Mouse (Mus musculus): ENCODE data around the gene Trank1. TPM values are rescaled to one million over a fixed set of nuclear protein-coding genes. Genes with fewer than 3 reads are reported as not detected.

Trank1 gene
- polyA plus RNA-seq, 1 experiment from 2014 or later: 12.6 TPM

DNA sequence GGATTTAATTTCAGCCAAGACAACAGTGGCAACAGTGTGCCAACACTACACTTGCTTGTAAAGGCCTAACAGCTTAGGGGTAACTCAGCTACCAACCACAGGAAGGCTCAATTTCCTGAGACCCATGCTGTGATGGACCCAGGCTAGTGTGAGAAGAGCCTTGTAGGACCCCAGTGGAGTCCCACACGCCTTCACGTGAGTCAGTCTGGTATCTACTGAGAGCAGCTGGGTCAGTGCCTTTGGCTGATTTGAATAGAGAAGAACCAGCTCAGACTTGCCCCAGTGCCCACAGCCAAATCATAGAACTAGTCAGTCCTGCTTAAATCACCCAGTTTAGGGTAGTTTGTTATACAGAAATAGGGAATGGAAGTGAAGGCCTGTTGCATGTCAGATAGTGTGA, 86.5 kb downstream of the Trank1 start:
- no peak for ATAC-seq (ENCODE audit: low FRiP score)
- H3K9me3 ChIP-seq (ENCODE audit: control insufficient read depth, low read length): no peaks in the 10 kb centered on the region
- no peaks in the 10 kb centered on the region for H3K4me1 ChIP-seq (replicated peaks; ENCODE audit: control insufficient read depth, insufficient read depth, low read length)
- H3K27ac ChIP-seq: no peak overlapping the region
- 88% methylated on average over 2 of the region's 2 CpGs for WGBS
- H3K4me2 ChIP-seq (replicated peaks): no peak overlapping the region
- H3K4me3 ChIP-seq (replicated peaks; ENCODE audit: low read length): no peak overlapping the region
- DNase-seq (ENCODE audit: low spot score): no peak
- H3K9ac ChIP-seq: no peak overlapping the region
- no peaks in the 10 kb centered on the region for H3K36me3 ChIP-seq (replicated peaks; ENCODE audit: control insufficient read depth, insufficient read depth)
- H3K27me3 ChIP-seq (ENCODE audit: control insufficient read depth, insufficient read depth, low read length): no peaks in the 10 kb centered on the region

DNA sequence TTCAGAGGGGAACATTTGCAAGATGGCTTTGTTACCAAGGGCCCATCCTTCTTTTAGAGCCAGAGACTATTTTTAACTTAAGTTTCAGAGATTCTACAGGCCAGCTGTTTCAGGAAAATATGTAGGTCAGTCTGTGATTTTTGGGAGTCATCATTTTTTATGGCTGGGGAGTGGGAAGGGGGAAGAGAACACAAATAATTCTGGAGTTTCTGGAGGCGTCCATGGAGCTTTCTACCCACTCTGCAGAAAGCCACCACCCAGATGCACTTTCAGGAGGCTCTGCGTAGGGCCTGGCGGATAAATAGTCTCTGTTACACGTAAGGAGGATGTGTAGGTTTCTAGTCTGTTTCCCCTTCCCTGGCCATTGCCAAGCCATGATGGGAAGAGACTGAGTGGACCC, 88.5 kb downstream of the Trank1 start:
- no peaks in the 10 kb centered on the region for H3K27me3 ChIP-seq (ENCODE audit: control insufficient read depth, insufficient read depth, low read length)
- no peaks in the 10 kb centered on the region for H3K9me3 ChIP-seq (ENCODE audit: control insufficient read depth, low read length)
- H3K4me1 ChIP-seq (replicated peaks; ENCODE audit: control insufficient read depth, insufficient read depth, low read length): no peaks in the 10 kb centered on the region
- no peaks in the 10 kb centered on the region for H3K36me3 ChIP-seq (replicated peaks; ENCODE audit: control insufficient read depth, insufficient read depth)
- ATAC-seq (ENCODE audit: low FRiP score) (no peak), DNase-seq (ENCODE audit: low spot score) (no peak)
- WGBS: 94% methylated on average over 4 of the region's 4 CpGs
- no peak overlapping the region for H3K27ac ChIP-seq
- H3K9ac ChIP-seq: no peak overlapping the region
- H3K4me2 ChIP-seq (replicated peaks): no peak overlapping the region
- no peak overlapping the region for H3K4me3 ChIP-seq (replicated peaks; ENCODE audit: low read length)

- WGBS: 90% methylated on average over 4 of the region's 4 CpGs
- no peak overlapping the region for H3K9ac ChIP-seq
- H3K36me3 ChIP-seq (replicated peaks; ENCODE audit: control insufficient read depth, insufficient read depth): no peaks in the 10 kb centered on the region
- H3K4me2 ChIP-seq (replicated peaks): no peak overlapping the region
- H3K9me3 ChIP-seq (ENCODE audit: control insufficient read depth, low read length): no peaks in the 10 kb centered on the region
- H3K27ac ChIP-seq: no peak overlapping the region
- no peaks in the 10 kb centered on the region for H3K4me1 ChIP-seq (replicated peaks; ENCODE audit: control insufficient read depth, insufficient read depth, low read length)
- H3K27me3 ChIP-seq (ENCODE audit: control insufficient read depth, insufficient read depth, low read length): no peaks in the 10 kb centered on the region
- no peak for DNase-seq (ENCODE audit: low spot score)
- ATAC-seq (ENCODE audit: low FRiP score): no peak
- no peak overlapping the region for H3K4me3 ChIP-seq (replicated peaks; ENCODE audit: low read length)
These were observed 91.6 kb downstream of the Trank1 start for GRCm38 (mm10) chr9:111403159-111403558.

DNA sequence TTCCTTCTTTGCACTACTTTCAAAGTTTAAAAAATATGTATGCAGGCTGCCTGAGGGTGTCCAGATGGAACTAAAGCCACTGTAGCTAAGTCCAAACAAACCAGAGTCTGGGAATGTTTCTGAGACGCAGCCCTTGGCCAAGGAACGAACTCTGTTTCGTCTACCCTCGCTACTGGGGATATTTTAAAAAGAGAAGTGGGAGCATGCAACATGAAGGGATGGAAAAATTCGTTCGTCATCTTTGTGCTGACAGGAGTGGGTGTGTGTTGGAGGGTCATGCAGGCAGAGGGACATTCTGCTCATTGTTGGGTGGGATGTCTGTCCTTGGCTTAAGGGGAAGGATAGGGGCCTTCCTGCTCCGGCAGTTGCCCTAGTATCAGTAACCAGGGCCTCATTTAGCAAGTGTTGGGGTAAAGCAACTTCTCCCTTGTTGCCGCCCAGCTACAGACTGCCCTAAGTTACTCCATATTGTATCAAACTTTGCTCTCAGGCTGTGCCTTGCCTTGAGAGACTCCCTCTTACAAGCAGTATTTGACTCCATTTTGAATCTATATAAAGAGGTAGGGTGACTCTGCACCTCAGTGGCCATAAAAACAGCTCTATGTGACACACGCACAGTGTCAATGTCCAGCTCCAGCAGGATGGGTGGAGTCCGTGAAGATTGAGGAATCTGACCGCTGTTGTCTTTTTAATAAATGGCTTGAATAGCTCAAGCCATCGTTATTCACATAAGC, 93.0 kb downstream of the Trank1 start:
- no peak overlapping the region for H3K9ac ChIP-seq
- no peak overlapping the region for H3K4me3 ChIP-seq (replicated peaks; ENCODE audit: low read length)
- H3K4me2 ChIP-seq (replicated peaks): no peak overlapping the region
- H3K27ac ChIP-seq: no peak overlapping the region
- no peaks in the 10 kb centered on the region for H3K4me1 ChIP-seq (replicated peaks; ENCODE audit: control insufficient read depth, insufficient read depth, low read length)
- DNase-seq (ENCODE audit: low spot score): no peak
- no peak for ATAC-seq (ENCODE audit: low FRiP score)
- 87% methylated on average over 12 of the region's 12 CpGs for WGBS
- H3K27me3 ChIP-seq (ENCODE audit: control insufficient read depth, insufficient read depth, low read length): no peaks in the 10 kb centered on the region
- no peaks in the 10 kb centered on the region for H3K36me3 ChIP-seq (replicated peaks; ENCODE audit: control insufficient read depth, insufficient read depth)
- no peaks in the 10 kb centered on the region for H3K9me3 ChIP-seq (ENCODE audit: control insufficient read depth, low read length)

DNA sequence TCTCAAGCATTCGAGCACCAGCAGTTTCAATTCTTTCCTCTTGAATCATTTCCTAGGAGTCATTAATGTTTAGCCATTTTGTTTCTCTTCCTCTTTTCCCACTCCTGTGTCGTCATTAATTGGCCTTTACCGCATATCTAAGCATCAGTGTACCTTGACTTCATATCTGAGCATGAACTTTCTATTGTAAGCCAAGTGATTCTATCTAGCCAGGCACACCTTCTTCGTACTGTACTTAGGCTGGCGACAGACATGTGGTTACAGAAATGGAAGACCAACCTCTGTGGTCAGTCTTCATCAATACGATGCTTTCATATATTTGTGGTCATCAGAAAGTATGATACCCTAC, 93.5 kb downstream of the Trank1 start:
- Histone ChIP-seq H3K9ac (no peak overlapping the region), H3K36me3 (replicated peaks; ENCODE audit: control insufficient read depth, insufficient read depth) (no peaks in the 10 kb centered on the region), H3K4me2 (replicated peaks) (no peak overlapping the region), H3K27ac (no peak overlapping the region), H3K4me1 (replicated peaks; ENCODE audit: control insufficient read depth, insufficient read depth, low read length) (no peaks in the 10 kb centered on the region), H3K9me3 (ENCODE audit: control insufficient read depth, low read length) (no peaks in the 10 kb centered on the region), H3K4me3 (replicated peaks; ENCODE audit: low read length) (no peak overlapping the region), H3K27me3 (ENCODE audit: control insufficient read depth, insufficient read depth, low read length) (no peaks in the 10 kb centered on the region)
- 90% methylated on average over 6 of the region's 6 CpGs for WGBS
- DNase-seq (ENCODE audit: low spot score): no peak
- ATAC-seq (ENCODE audit: low FRiP score): no peak

- 72% methylated on average over 6 of the region's 6 CpGs for WGBS
- no peak overlapping the region for H3K27ac ChIP-seq
- H3K4me1 ChIP-seq (replicated peaks; ENCODE audit: control insufficient read depth, insufficient read depth, low read length): peaks cover 13% of the 10 kb centered on the region
- no peaks in the 10 kb centered on the region for H3K27me3 ChIP-seq (ENCODE audit: control insufficient read depth, insufficient read depth, low read length)
- H3K4me2 ChIP-seq (replicated peaks): no peak overlapping the region
- H3K9ac ChIP-seq: no peak overlapping the region
- H3K36me3 ChIP-seq (replicated peaks; ENCODE audit: control insufficient read depth, insufficient read depth): no peaks in the 10 kb centered on the region
- no peak for DNase-seq (ENCODE audit: low spot score)
- no peaks in the 10 kb centered on the region for H3K9me3 ChIP-seq (ENCODE audit: control insufficient read depth, low read length)
- no peak for ATAC-seq (ENCODE audit: low FRiP score)
- no peak overlapping the region for H3K4me3 ChIP-seq (replicated peaks; ENCODE audit: low read length)
These were observed 96.5 kb downstream of the Trank1 start for GRCm38 (mm10) chr9:111408012-111408411.

- no peak for DNase-seq (ENCODE audit: low spot score)
- H3K27me3 ChIP-seq (ENCODE audit: control insufficient read depth, insufficient read depth, low read length): no peaks in the 10 kb centered on the region
- H3K4me3 ChIP-seq (replicated peaks; ENCODE audit: low read length): no peak overlapping the region
- H3K36me3 ChIP-seq (replicated peaks; ENCODE audit: control insufficient read depth, insufficient read depth): no peaks in the 10 kb centered on the region
- no peaks in the 10 kb centered on the region for H3K9me3 ChIP-seq (ENCODE audit: control insufficient read depth, low read length)
- 88% methylated on average over 10 of the region's 10 CpGs for WGBS
- ATAC-seq (ENCODE audit: low FRiP score): no peak
- no peak overlapping the region for H3K4me2 ChIP-seq (replicated peaks)
- peaks cover 17% of the 10 kb centered on the region for H3K4me1 ChIP-seq (replicated peaks; ENCODE audit: control insufficient read depth, insufficient read depth, low read length)
- no peak overlapping the region for H3K27ac ChIP-seq
- H3K9ac ChIP-seq: no peak overlapping the region
These were observed 96.9 kb downstream of the Trank1 start for GRCm38 (mm10) chr9:111408427-111408826.

DNA sequence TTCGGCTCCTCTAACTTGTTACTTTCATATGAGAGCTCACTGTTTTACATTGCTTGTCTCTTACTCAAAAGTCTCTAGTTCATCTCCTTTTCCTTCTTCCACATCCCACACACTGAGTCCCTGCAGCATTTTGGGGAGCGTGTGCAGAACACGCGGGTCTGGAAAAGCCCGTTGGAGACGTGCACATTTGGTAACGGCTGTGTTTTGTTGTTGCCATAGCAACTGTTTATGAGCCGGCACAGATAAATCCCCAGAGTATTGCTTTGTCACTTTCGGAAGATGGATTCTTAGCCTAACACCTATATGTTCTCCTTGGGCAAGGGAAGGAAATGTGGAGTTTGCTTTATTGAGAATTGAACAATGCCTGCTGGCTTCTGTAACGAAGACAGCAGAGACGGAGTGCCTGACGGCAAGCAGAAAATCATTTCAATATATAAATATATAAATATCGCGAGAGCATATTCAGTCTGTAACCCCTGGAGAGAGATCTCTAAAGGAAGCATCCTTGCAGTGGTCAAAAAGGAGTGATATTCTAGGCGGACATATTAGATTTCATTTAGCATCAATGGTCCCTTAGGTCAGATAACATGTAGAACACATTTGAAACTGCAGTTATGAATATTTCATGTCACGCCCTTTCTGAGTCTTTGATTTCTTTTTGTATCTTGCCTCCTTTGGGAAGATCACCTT, 101.1 kb downstream of the Trank1 start:
- Histone ChIP-seq H3K4me1 (replicated peaks; ENCODE audit: control insufficient read depth, insufficient read depth, low read length) (peaks cover 22% of the 10 kb centered on the region), H3K9me3 (ENCODE audit: control insufficient read depth, low read length) (no peaks in the 10 kb centered on the region), H3K4me3 (replicated peaks; ENCODE audit: low read length) (no peak overlapping the region), H3K27ac (peak overlapping the region; percentile 78), H3K36me3 (replicated peaks; ENCODE audit: control insufficient read depth, insufficient read depth) (no peaks in the 10 kb centered on the region), H3K27me3 (ENCODE audit: control insufficient read depth, insufficient read depth, low read length) (no peaks in the 10 kb centered on the region), H3K9ac (peak overlapping the region; percentile 34; the same call in 1 of the 2 replicates), H3K4me2 (replicated peaks) (peak overlapping the region; percentile 41)
- WGBS: 33% methylated on average over 16 of the region's 16 CpGs
- DNase-seq (ENCODE audit: low spot score): peak; percentile 76
- ATAC-seq (ENCODE audit: low FRiP score): peak; percentile 69

DNA sequence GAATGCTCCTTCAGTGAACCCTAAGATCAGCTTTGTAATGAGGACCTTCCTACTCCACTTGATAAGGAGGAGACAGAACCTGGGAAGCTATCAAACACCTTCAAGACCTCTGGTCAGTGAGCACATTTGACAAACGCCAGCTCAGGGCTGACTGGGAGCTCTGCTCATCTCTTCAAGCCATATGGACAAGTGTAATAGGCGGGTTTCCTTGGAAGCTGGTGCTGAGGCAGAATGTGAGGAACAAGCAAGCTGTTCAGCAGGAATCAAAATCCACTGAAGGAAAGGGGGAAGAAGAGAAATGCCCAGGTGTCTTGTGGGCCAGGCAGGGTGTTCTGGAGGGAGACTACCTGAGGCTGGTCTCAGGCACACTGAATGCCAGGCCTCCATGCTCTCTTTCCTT, 110.3 kb downstream of the Trank1 start:
- WGBS: 90% methylated on average over 2 of the region's 2 CpGs

More for the DNA sequence above, 110.3 kb downstream of the Trank1 start:
- H3K4me3 ChIP-seq (replicated peaks; ENCODE audit: low read length): no peak overlapping the region
- no peaks in the 10 kb centered on the region for H3K36me3 ChIP-seq (replicated peaks; ENCODE audit: control insufficient read depth, insufficient read depth)
- no peaks in the 10 kb centered on the region for H3K9me3 ChIP-seq (ENCODE audit: control insufficient read depth, low read length)
- H3K27ac ChIP-seq: no peak overlapping the region
- no peak overlapping the region for H3K9ac ChIP-seq
- no peak overlapping the region for H3K4me2 ChIP-seq (replicated peaks)
- ATAC-seq (ENCODE audit: low FRiP score) (no peak), DNase-seq (ENCODE audit: low spot score) (no peak)
- 0 out of 2 replicates have a peak, but pooled peaks cover 7% of the 10 kb centered on the region for H3K4me1 ChIP-seq (replicated peaks; ENCODE audit: control insufficient read depth, insufficient read depth, low read length)
- no peaks in the 10 kb centered on the region for H3K27me3 ChIP-seq (ENCODE audit: control insufficient read depth, insufficient read depth, low read length)

Measured in hindbrain, embryonic 14.5 days (tissue).